Mouse (Mus musculus) spleen, adult 2 months (tissue): ENCODE results near the gene Hoxa3.

Source experiments
- CTCF ChIP-seq: fragments of 200-500 bp; IDR thresholded peaks from 2 replicates; pipeline ENCODE4 v1.5.1; 2011; ENCODE audit warnings: mild to moderate bottlenecking, inconsistent platforms; ENCODE audit not compliant: insufficient read depth, insufficient read length, insufficient replicate concordance; ENCODE audit errors: extremely low read depth
- POLR2A ChIP-seq: fragments of 200-500 bp; IDR thresholded peaks from 2 replicates; pipeline ENCODE4 v1.6.1; 2011; ENCODE audit warnings: low read depth, low read length, inconsistent platforms

DNA sequence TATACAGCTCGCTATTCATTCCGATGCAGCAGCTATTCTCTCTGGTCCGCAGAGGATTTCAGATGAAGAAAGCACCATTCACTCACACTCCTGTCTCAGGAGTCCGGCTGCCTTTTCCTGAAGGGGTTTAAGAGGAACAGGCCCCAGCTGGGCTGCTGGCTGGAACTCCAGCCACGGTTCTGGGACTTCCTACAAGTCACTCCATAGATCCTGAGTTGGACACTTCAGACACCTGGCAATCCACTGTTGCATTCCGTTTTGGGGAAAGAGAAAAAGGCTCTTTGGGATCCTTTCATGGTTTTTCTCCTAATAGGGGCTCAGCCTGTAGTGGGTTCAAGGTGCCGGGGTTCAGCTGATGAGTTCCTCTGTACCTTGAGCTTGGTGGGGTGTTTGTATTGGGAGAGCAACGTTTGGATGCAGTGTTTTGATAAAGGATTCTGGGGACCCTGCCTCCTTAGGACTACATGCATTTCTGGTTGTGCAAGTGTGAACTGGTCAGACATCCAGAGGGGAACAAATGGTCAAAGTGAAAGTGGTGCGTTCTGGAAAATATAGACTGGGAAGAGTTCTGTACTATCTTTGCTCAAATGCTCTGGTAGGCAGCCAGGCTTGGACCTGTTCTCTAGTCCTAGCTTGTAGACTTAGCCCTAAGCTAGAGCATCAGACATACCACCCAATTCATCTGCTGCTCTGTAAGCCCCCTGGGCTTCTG, 48.8 kb upstream of the Hoxa3 start:
- TF ChIP-seq CTCF (no peak), POLR2A (no peak)
